Mouse (Mus musculus) midbrain, embryonic 11.5 days (tissue): ENCODE results near the gene Elmo3. TPM values are rescaled to one million over a fixed set of nuclear protein-coding genes. Genes with fewer than 3 reads are reported as not detected.

Source experiments
- ATAC-seq: fragments of 200-750 bp; cut with Nextera tagmentation; 2 replicates; pipeline ENCODE4 v1.8.0; 2017; ENCODE audit warnings: moderate TSS enrichment, moderate library complexity; ENCODE audit not compliant: low FRiP score
- DNase-seq: peaks from one replicate; pipeline ENCODE4 v3.0.0; 2015; ENCODE audit warnings: low spot score; ENCODE audit errors: missing footprints
- H3K27ac ChIP-seq: fragments of 300-500 bp; sonication (generic); 2 replicates; pipeline ENCODE4 v1.5.1; 2014; ENCODE audit warnings: low read depth, low read length
- H3K27me3 ChIP-seq: fragments of 300-500 bp; sonication (generic); 2 replicates; pipeline ENCODE4 v1.6.1; 2014; ENCODE audit warnings: mild to moderate bottlenecking, low read length, moderate library complexity, mixed read lengths; ENCODE audit not compliant: control insufficient read depth, insufficient read depth
- H3K36me3 ChIP-seq: fragments of 300-500 bp; sonication (generic); 2 replicates; pipeline ENCODE4 v1.6.1; 2014; ENCODE audit warnings: mild to moderate bottlenecking, low read length, moderate library complexity, mixed read lengths; ENCODE audit not compliant: control insufficient read depth, insufficient read depth
- H3K4me1 ChIP-seq: fragments of 300-500 bp; sonication (generic); 2 replicates; pipeline ENCODE4 v1.6.1; 2014; ENCODE audit warnings: low read length; ENCODE audit not compliant: control insufficient read depth, insufficient read depth
- H3K4me2 ChIP-seq: fragments of 300-500 bp; sonication (generic); 2 replicates; pipeline ENCODE4 v1.6.1; 2014; ENCODE audit warnings: mild to moderate bottlenecking, moderate library complexity
- H3K4me3 ChIP-seq: fragments of 300-500 bp; sonication (generic); 2 replicates; pipeline ENCODE4 v1.5.1; 2014; ENCODE audit warnings: low read depth, low read length
- H3K9ac ChIP-seq: fragments of 300-500 bp; sonication (generic); 2 replicates; pipeline ENCODE4 v1.6.1; 2014; ENCODE audit warnings: low read length
- H3K9me3 ChIP-seq: fragments of 300-500 bp; sonication (generic); 2 replicates; pipeline ENCODE4 v1.6.1; 2016; ENCODE audit warnings: low read length; ENCODE audit not compliant: control insufficient read depth
- WGBS: fragments of 180-500 bp; shearing (Covaris S2); extraction: QIAGEN DNeasy Blood & Tissue Kit; methylation state at CpG from one replicate; pipeline ENCODE4 v1.1.7; 2014; 5-methylcytosine and 5-hydroxymethylcytosine counted together
- polyA plus RNA-seq: library from polyadenylated mRNA; unstranded; fragments of >200 nt; fragmentation: Nextera tagmentation; extraction: Ambion mirVana; gene quantifications from 2 replicates; pipeline ENCODE4 v1.2.1, GENCODE M21; 2014

Gene Elmo3
- polyA plus RNA-seq, 1 experiment from 2014 or later, result 1.8 TPM

DNA sequence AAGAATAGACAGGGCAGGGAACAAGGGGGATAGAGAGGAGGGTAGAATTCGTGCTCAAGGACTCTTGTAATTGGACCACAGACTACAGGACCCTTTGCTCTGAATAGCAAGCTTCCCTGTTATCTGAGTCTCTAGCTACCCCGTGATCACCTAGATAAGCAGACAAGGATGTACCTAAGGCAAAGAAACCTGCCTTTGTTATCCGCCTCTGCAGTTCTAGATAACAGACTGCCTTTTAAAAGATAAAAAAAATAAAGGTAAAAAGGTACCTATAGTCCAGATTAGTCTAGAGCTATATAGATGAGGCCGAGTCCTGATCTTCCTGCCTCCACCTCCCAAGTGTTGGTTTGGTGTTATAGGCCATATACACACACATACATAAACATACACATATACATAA lies 37.4 kb downstream of the Elmo3 start:
- WGBS, result 84% methylated on average over 4 of the region's 4 CpGs
- H3K4me2 ChIP-seq, result no peak overlapping the region
- no peak for ATAC-seq
- no peaks in the 10 kb centered on the region for H3K9me3 ChIP-seq
- H3K36me3 ChIP-seq, result no peaks in the 10 kb centered on the region
- no peak for DNase-seq
- no peak overlapping the region for H3K27ac ChIP-seq
- H3K4me3 ChIP-seq, result no peak overlapping the region
- H3K9ac ChIP-seq, result no peak overlapping the region
- H3K4me1 ChIP-seq, result peaks cover 11% of the 10 kb centered on the region
- no peaks in the 10 kb centered on the region; the same call in 1 of the 2 replicates for H3K27me3 ChIP-seq

DNA sequence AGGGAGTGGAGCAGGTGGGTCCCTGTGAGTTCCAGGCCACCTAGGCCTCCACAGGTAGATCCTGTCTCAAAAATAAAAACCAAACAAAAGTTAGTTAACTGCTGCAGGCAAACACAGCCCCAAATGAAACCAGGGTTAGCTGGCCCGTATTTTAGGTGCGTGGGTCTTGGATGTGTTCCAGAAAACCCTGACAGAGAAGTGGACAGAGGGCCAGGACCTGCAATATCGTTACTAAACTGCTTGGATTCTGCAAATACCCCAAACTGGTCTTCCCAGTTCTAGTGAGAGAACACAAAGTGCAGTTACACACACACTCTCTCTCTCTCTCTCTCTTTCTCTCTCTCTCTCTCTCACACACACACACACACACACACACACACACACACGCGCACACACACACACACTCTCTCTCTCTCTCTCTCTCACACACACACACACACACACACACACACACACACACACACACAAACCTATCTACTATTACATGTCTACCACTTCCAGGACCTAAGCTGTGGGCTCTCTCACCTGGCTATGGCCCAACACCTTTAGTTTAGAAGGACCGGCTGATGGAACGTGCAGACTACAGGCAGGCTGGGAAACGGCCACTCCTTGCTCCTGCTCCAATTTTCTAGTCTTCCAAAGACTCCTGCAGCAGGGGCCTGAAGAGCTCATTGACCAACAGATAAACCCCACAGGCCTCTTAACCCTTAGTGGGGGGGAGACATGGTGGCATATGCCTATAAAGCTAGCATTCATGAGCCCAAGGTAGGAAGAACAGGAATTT lies 38.6 kb downstream of the Elmo3 start:
- 79% methylated on average over 8 of the region's 8 CpGs for WGBS
- H3K4me1 ChIP-seq, result peaks cover 17% of the 10 kb centered on the region
- ATAC-seq, result no peak

DNA sequence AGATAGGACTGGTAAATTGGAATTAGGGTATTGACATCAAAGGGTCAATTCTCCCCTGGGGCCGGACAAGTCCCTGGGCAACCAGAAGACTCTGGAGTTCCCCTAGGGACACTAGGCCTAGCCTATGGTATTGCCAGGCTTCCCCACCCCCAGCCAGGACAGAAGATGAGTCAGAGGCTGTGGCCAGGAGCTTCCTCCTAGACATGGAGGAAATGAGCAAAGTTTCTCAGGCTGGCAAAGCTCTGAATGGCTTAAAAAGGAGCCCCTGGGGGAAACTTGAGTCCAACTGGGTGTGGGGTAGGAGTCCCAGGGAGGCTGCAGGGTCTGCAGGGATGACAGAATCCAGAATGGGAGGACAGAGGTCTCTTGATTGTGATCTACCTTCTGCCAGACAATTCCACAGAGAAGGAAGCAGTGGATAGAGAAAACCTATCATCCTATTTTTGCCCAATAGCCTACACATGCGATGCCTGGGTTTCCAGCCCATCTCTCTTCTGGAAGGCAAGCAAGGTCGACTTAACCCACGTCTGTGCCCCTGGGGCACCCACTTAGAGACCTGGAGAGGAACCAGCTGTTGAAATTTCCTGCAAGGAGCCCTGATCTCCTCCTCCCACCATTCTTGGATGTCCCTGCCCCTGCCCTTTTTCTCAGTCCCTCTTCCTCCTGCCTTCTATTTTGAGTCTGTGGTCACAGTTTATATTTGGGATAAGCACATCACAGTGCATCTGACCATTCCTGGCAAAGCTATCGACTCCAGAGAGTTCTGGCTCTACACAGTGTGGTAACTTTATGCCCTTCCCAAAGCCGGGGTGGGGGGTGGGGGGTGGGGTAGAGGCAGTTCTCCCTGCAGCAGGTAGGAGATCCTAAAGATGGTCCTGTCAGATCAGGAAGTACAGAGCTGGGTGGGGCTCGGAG lies 39.9 kb downstream of the Elmo3 start:
- Histone ChIP-seq H3K36me3 (no peaks in the 10 kb centered on the region), H3K9ac (no peak overlapping the region), H3K9me3 (no peaks in the 10 kb centered on the region), H3K4me2 (no peak overlapping the region), H3K4me3 (no peak overlapping the region), H3K4me1 (peaks cover 19% of the 10 kb centered on the region), H3K27ac (no peak overlapping the region), H3K27me3 (no peaks in the 10 kb centered on the region; the same call in 1 of the 2 replicates)
- DNase-seq, result no peak
- ATAC-seq, result no peak
- WGBS, result 68% methylated on average over 7 of the region's 7 CpGs

More for the DNA sequence above, 38.6 kb downstream of the Elmo3 start:
- Histone ChIP-seq H3K36me3 (no peaks in the 10 kb centered on the region), H3K4me3 (no peak overlapping the region), H3K9me3 (no peaks in the 10 kb centered on the region), H3K27me3 (no peaks in the 10 kb centered on the region; the same call in 1 of the 2 replicates), H3K9ac (no peak overlapping the region), H3K4me2 (no peak overlapping the region), H3K27ac (no peak overlapping the region)
- no peak for DNase-seq

DNA sequence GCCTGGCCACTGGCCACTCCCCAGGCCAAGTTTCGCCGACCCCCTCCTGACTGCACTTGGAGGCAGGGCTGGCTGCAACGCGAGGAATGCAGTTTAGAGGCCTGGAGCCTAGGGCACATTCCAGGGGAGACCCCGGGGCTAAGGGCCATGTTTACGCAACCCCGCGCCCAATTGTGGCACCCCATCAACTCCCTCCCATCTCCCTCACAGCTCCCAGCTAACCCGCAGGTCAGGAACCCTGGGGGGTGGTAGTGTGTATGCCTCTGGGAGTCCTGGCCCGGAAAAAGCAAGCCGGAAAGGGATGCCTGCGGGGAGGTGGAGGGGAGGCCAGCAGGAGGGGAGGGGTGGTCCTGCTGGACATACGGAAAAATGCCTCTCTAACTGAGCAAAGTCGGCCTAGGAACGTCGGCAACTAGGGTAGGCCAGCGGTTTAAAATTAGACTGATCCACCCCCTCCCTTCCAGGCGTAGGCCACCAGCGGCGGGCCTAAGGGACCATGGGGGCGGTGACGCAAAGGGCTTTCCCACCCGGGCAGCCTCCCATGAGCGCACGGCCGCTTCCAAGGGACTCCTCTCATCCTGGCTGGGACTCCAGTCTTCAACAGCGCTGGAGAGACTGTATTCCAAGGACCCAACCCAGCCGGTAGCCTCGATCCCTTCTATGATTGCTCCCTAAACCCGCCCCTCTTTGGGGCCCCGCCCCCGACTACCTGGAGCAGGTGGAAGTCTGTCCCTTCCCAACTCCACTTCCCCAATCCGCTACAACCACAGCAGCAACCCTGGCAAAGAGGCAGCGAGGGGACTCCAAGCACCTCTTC lies 41.4 kb downstream of the Elmo3 start:
- Histone ChIP-seq H3K27me3 (no peaks in the 10 kb centered on the region; the same call in 1 of the 2 replicates), H3K9ac (peak overlapping the region; percentile 69), H3K4me2 (peak overlapping the region; percentile 99), H3K4me3 (peak overlapping the region; percentile 62), H3K27ac (no peak overlapping the region), H3K4me1 (peaks cover 19% of the 10 kb centered on the region), H3K36me3 (no peaks in the 10 kb centered on the region), H3K9me3 (no peaks in the 10 kb centered on the region)
- peak; percentile 94 for DNase-seq
- ATAC-seq, result peak; percentile 14
- WGBS, result under 1% methylated on average over 34 of the region's 34 CpGs

DNA sequence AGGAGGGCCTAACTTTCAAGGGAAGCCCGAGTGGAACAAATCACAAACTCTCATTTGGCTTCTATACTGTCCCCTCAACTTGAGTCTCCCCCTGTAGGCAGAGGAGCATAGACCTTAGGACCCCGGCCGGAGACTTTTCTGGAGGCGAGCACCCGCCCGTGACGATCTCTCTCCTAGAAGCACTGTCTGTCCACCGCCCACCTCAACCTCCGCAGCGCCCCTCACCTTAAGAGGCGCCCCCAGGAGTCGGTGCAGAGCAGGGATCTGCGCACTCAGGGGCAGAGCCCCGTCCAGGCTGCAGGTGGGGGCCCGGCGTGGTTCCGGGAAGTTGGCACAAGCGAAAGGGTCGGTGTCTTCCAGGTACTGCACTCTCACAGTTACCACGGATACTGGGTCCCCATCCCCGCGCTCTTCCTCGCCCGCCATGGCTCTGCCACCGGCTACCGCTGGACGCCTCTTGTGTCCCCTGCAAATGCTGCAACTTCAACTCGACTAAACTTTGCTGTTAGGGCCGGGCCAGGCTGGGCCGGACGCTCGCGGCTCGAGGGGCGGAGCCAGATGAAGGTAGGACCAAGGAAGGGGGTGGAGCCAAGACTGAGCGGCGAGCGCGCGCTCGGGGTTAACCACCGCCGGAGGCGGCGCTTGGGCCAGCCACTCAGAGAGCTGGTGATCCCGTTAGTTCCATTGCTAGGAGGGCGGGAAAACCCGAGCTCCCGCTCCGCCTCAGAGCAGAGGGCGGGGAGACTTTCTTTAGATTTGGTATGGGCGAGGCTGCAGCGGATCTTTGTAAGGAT lies 42.2 kb downstream of the Elmo3 start, which contains the start of gene Fhod1:
Fhod1 (minus strand) TSS at position 526 of the 794 bp plus-strand sequence.
- H3K27ac ChIP-seq, result peak within 1 kb of the TSS; percentile 47
- H3K27me3 ChIP-seq, result no peaks in the 10 kb centered on the region; the same call in 1 of the 2 replicates
- peaks cover 19% of the 10 kb centered on the region for H3K4me1 ChIP-seq
- peak; percentile 90 for ATAC-seq
- H3K9me3 ChIP-seq, result no peaks in the 10 kb centered on the region
- peak within 1 kb of the TSS; percentile 78 for H3K9ac ChIP-seq
- H3K4me3 ChIP-seq, result peak within 1 kb of the TSS; percentile 62
- no peaks in the 10 kb centered on the region for H3K36me3 ChIP-seq
- DNase-seq, result peak; percentile 98
- WGBS, result under 1% methylated on average over 53 of the region's 53 CpGs
- peak within 1 kb of the TSS; percentile 99 for H3K4me2 ChIP-seq

DNA sequence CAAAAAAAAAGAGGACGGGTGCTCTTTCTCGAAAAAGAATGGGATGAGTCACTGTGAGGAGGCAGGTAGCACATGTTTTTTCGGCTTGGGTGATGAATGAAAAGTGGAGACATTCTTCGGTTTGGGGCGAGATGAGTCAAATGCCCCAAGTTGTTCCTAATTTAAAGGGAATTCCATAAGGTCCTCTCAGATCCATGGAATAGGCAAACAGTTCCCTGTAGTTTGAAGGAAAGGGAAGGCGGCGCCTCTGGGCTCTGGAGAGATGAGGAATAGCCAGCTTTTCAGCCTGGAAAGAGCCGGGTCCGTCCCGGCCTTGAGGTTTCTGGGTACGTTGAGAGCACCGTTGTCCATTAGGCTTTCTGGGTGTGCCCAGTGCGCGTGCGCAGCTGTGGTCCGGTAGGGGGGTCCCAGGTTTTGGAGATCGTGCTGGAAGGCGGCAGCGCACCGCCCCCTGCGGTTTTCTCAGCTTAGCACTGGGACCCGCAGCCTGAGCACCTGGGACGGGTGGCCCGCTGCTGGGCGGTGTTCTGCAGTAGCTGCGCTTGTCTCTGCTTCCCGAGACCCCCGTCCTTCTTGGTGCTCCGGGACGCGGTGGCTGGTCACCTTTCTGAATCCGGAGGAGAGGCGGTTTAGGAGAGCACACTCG lies 43.2 kb downstream of the Elmo3 start, which contains the start of gene Slc9a5:
Slc9a5 (plus strand) TSS at position 394 of the 646 bp plus-strand sequence.
- Histone ChIP-seq H3K9ac (peak within 1 kb of the TSS; percentile 78), H3K27ac (peak within 1 kb of the TSS; percentile 47), H3K36me3 (0 out of 2 replicates have a peak, but pooled peaks cover under 1% of the 10 kb centered on the region), H3K4me2 (peak within 1 kb of the TSS; percentile 99), H3K4me3 (peak within 1 kb of the TSS; percentile 62), H3K4me1 (peaks cover 19% of the 10 kb centered on the region), H3K9me3 (no peaks in the 10 kb centered on the region), H3K27me3 (no peaks in the 10 kb centered on the region; the same call in 1 of the 2 replicates)
- under 1% methylated on average over 34 of the region's 34 CpGs for WGBS
- peak; percentile 97 for DNase-seq
- peak; percentile 38 for ATAC-seq

DNA sequence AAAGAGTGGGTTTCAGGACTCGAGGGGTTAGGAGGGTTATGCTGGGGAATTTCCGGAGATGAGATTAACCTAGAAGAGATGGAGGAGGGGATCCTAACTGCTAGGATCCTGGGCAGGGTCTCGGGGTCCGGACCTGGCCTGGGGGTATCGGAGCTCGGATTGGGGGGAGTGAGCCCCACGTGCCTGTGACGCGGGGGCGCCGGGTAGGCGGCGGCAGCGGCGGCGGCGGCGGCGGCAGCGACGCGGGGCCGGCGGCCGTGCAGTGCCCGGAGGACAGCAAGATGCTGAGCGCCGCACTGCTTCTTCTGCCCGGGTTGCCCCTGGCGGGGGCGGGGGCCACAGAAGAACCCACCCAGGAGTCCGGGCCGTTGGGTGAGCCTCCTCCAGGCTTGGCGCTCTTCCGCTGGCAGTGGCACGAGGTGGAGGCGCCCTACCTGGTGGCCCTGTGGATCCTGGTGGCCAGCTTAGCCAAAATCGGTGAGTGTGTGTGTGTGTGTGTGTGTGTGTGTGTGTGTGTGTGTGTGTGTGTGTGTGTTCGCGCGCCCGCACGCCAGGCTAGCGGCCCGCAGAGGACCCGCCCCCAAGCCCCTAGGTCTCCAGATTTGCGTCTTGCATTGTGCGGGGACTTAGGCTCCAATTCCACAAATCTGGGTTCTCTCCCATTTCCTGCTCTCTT lies 43.8 kb downstream of the Elmo3 start:
- 0% methylated on average over 36 of the region's 48 CpGs for WGBS

More for the DNA sequence above, 43.8 kb downstream of the Elmo3 start:
- Histone ChIP-seq H3K4me2 (peak overlapping the region; percentile 99), H3K27me3 (no peaks in the 10 kb centered on the region; the same call in 1 of the 2 replicates), H3K4me3 (peak overlapping the region; percentile 62), H3K27ac (peak overlapping the region; percentile 47; the same call in 1 of the 2 replicates), H3K9me3 (no peaks in the 10 kb centered on the region), H3K36me3 (0 out of 2 replicates have a peak, but pooled peaks cover 2% of the 10 kb centered on the region), H3K9ac (peak overlapping the region; percentile 78), H3K4me1 (peaks cover 19% of the 10 kb centered on the region)
- peak; percentile 33 for ATAC-seq
- peak; percentile 94 for DNase-seq
